19 mouse cellular contexts compared by ENCODE assay signal in genomic region chr10:60168306-60168705, GRCm38 (mm10). TPM values are rescaled to one million over a fixed set of nuclear protein-coding genes. Genes with fewer than 3 reads are reported as not detected.
DNase-seq lines count a peak whose midpoint lies in the region; TF ChIP-seq lines count a peak whose summit lies in the region.
"Had no signal": no experiment of that assay in that cellular context is flagged by ENCODE, and none has a peak within 500 bp of the region (broad histone marks: within the 10 kb centered on the region; RNA-seq: fewer than 3 reads in every experiment).

No protein-coding gene starts in this region.

- peak; percentile 91 for DNase-seq in A20 (ENCODE audit: low read depth, low spot score)
- DNase-seq in B cell, adult 2 months: peak; percentile 77 to 81
- peak; percentile 41 to 45 for DNase-seq in thymus, postnatal 10 days (ENCODE audit: low spot score in 2 of 2)
- DNase-seq in cerebellum, adult 9-10 months: no peak
- no peak for DNase-seq in gastrocnemius, adult 18-20 months (ENCODE audit: low spot score)
- DNase-seq in cerebellum, adult 11-12 months: no peak
- DNase-seq: adrenal gland, postnatal 14 days; cerebellum, postnatal 14 days; heart, postnatal 4 days; kidney, adult 2 months; left cerebral cortex, postnatal 4 days; liver; right cerebral cortex, adult 18-20 months; right cerebral cortex, postnatal 4 days had no signal

- H3K4me1 ChIP-seq in small intestine, adult 2 months (ENCODE audit: control insufficient read depth, insufficient read depth, insufficient read length, low read length): no peaks in the 10 kb centered on the region
- H3K4me1 ChIP-seq: embryonic facial prominence, embryonic 12.5 days; midbrain, embryonic 15.5 days had no signal

- TF ChIP-seq POLR2A in small intestine, adult 2 months (IDR thresholded peaks at IDR 0.05; ENCODE audit: low read depth, low read length): no peak

- no peak for TF ChIP-seq CTCF in small intestine, adult 2 months (IDR thresholded peaks at IDR 0.05; ENCODE audit: extremely low read depth, insufficient read length, insufficient replicate concordance, low read depth, low read length)

- peak overlapping the region; percentile 78 for H3K27ac ChIP-seq in small intestine, adult 2 months (ENCODE audit: insufficient read depth, low read depth, low read length)
- H3K27ac ChIP-seq: embryonic facial prominence, embryonic 12.5 days; hindbrain, embryonic 14.5 days; kidney, postnatal 0 days; midbrain, embryonic 15.5 days had no signal

- no peaks in the 10 kb centered on the region for H3K36me3 ChIP-seq in small intestine, adult 2 months (ENCODE audit: control insufficient read depth, insufficient read depth, low read length)
- H3K36me3 ChIP-seq: embryonic facial prominence, embryonic 12.5 days; midbrain, embryonic 15.5 days had no signal

- no peak overlapping the region for H3K4me3 ChIP-seq in small intestine, adult 2 months (ENCODE audit: low read depth, low read length)
- H3K4me3 ChIP-seq: embryonic facial prominence, embryonic 12.5 days; midbrain, embryonic 15.5 days had no signal

- WGBS in small intestine, adult 2 months: 64% methylated on average over 2 of the region's 2 CpGs

- H3K27me3 ChIP-seq in small intestine, adult 2 months (ENCODE audit: control insufficient read depth, insufficient read depth, low read length): no peaks in the 10 kb centered on the region
- H3K27me3 ChIP-seq: embryonic facial prominence, embryonic 12.5 days; midbrain, embryonic 15.5 days had no signal

RNA-seq across cellular contexts. Expression of gene Chst3, which starts 50.8 kb away (rescaled TPM):
- polyA plus RNA-seq in small intestine, adult 2 months (2012; rRNA removed): 1.8 and 4.2 TPM in 2 replicates
- total RNA-seq in gastrocnemius, adult 18-20 months (2021): under 1 TPM; 0.27 to 0.40 TPM

Comparison
In these comparisons a context has a peak if more than half of its experiments do, and no peak if none do; other contexts are left out.
1. DNase-seq: peak in A20 (single experiment), B cell, adult 2 months (2 of 2) and thymus, postnatal 10 days (2 of 2); none in cerebellum, adult 9-10 months (single experiment), gastrocnemius, adult 18-20 months (single experiment) and cerebellum, adult 11-12 months (single experiment).